Mouse (Mus musculus): ENCODE measurements around the gene Trpm8. TPM values are rescaled to one million over a fixed set of nuclear protein-coding genes. Genes with fewer than 3 reads are reported as not detected.

Trpm8 gene
- total and polyA plus RNA-seq, 3 experiments, result not detected

DNA sequence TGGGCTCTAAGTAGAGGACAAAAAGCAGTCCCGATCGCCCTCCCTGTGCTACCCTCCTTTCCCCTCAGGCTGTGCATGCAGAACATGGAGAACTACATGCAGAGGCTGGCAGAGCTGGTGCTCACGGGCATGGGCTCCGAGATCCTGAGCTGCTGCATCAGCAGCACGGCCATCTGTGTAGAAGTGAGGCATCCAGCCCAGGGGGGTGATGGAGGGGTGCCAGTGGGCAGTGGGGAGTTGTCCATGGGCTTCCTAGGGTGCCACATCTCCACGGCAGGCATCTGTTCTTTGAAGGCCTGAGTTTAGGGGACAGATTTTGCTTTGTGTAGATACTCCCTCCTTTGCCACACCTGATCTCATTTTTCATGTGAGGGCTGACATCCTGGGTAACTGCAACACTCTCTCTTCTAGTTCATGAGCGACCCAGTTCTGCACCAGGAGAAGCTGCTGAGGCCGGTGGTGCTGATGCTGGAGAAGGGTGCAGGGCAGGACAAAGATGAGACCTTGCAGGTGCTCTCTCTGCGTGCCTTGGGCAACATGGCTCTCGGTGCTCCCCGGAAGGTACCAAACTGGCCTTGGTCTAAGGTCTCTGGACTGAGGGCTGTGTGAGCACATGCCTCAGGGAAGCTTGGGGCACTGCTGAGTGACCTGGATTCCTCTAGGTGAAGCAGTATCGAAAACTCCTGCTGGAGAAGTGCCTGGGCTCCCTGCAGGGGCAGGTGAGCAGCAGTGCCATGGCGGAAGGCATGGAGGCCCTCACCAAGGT is 21.3 kb upstream of the Trpm8 start:
- peaks cover 2 to 22% of the 10 kb centered on the region in 2 experiments; a peak in 3 of 4 replicates for H3K4me1 ChIP-seq (ENCODE audit: control insufficient read depth in 1 of 2, insufficient read depth in 2 of 2)
- dilution Hi-C loops (cut with MboI; ENCODE audit: extremely low pct_ligation_motif_present, extremely low pct_unique_long_range_greater_than_20kb, low sequenced_read_pairs) (no loop called here), in situ Hi-C loops (cut with MboI; ENCODE audit: low pct_ligation_motif_present, low pct_unique_long_range_greater_than_20kb, low sequenced_read_pairs) (no loop called here)
- no peaks in the 10 kb centered on the region for H3K79me2 ChIP-seq (replicated peaks; ENCODE audit: control insufficient read depth, extremely low read depth, insufficient read depth, poor library complexity, severe bottlenecking)
- H3K9ac ChIP-seq (ENCODE audit: insufficient read depth, low read depth), result no peak overlapping the region
- peaks cover 58% of the 10 kb centered on the region for H3K9me3 ChIP-seq (replicated peaks; ENCODE audit: low read length)
- H3K36me3 ChIP-seq (replicated peaks in 1 of 2; ENCODE audit: control insufficient read depth in 1 of 2, insufficient read depth in 1 of 2, low read length in 1 of 2), result peaks cover 3 to 15% of the 10 kb centered on the region in 2 experiments
- H3K27ac ChIP-seq (ENCODE audit: insufficient read depth, low read depth), result no peak overlapping the region
- peaks cover 7% of the 10 kb centered on the region for H3K27me3 ChIP-seq (replicated peaks)
- H3K4me3 ChIP-seq (replicated peaks in 1 of 3; ENCODE audit: low read depth in 2 of 3, low read length in 2 of 3, poor library complexity in 1 of 3), result no peak overlapping the region
- no peak for DNase-seq (ENCODE audit: extremely low read depth)
- H3K4me2 ChIP-seq (ENCODE audit: insufficient read depth, low read depth, poor library complexity, severe bottlenecking), result no peak overlapping the region
- TF ChIP-seq CHD2 (IDR thresholded peaks at IDR 0.05; ENCODE audit: low read length) (no peak), SMC3 (IDR thresholded peaks at IDR 0.05; ENCODE audit: low read depth, low read length) (no peak), E2F4 (IDR thresholded peaks at IDR 0.05; ENCODE audit: insufficient replicate concordance, low read depth, low read length) (no peak), JUN (IDR thresholded peaks at IDR 0.05; ENCODE audit: insufficient read depth, low read depth, low read length) (no peak), CTCF (conservative IDR thresholded peaks at IDR 0.05 in 1 of 2, IDR thresholded peaks at IDR 0.05 in 1 of 2; ENCODE audit: low read depth in 2 of 2, low read length in 2 of 2) (no peak), USF2 (conservative IDR thresholded peaks at IDR 0.05; ENCODE audit: low read depth, low read length) (no peak)

DNA sequence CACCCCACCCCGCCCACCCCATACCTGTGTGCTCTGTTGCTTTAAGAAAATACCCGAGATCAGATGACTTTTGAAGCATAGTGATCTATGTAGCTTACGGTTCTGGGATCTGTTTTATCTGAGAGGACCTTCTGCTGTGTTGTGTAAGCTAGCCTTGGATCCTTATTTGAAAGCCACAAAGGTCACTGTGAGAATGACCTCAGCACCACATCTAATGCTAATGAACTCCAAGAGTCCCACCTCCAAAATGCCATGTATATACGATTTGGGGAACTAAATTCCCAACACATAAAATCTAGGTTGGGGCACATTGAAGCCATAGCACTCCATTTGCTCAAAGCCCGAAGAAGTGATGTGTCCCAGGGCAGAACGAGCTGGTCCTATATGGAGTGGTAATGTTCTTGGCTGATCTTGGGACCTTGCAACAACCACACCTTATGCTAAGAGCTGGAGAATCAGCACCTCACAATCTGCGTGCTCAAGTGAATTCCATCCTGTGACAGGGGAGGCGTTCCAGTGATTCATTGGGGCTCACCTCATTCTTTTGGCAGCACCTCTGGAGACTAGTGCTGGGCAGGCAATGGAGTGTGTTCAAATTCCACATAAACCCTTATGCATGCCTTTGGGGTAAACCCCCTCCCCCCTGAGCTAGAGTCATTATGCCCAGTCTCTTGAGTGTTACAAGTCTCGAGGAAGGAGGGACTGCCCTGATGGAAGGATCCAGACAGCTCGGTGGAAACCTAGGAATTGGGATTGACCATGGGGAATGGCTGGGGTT is 20.4 kb upstream of the Trpm8 start:
- peaks cover 6% of the 10 kb centered on the region for H3K27me3 ChIP-seq (replicated peaks)
- peaks cover 3 to 23% of the 10 kb centered on the region in 2 experiments for H3K36me3 ChIP-seq (replicated peaks in 1 of 2; ENCODE audit: control insufficient read depth in 1 of 2, insufficient read depth in 1 of 2, low read length in 1 of 2)
- no peak overlapping the region for H3K4me3 ChIP-seq (replicated peaks in 1 of 3; ENCODE audit: low read depth in 2 of 3, low read length in 2 of 3, poor library complexity in 1 of 3)
- no peaks in the 10 kb centered on the region for H3K79me2 ChIP-seq (replicated peaks; ENCODE audit: control insufficient read depth, extremely low read depth, insufficient read depth, poor library complexity, severe bottlenecking)
- TF ChIP-seq RAD21 (IDR thresholded peaks at IDR 0.05; ENCODE audit: low read depth, low read length), result no peak
- no peak for TF ChIP-seq MYC (IDR thresholded peaks at IDR 0.05; ENCODE audit: low read depth, low read length)
- no peak for TF ChIP-seq ZKSCAN1 (IDR thresholded peaks at IDR 0.05; ENCODE audit: borderline replicate concordance, low read depth, low read length)
- TF ChIP-seq SMC3 (IDR thresholded peaks at IDR 0.05; ENCODE audit: low read depth, low read length), result no peak
- TF ChIP-seq ZMIZ1 (IDR thresholded peaks at IDR 0.05; ENCODE audit: low read depth, low read length), result no peak
- no peak for TF ChIP-seq RCOR1 (conservative IDR thresholded peaks at IDR 0.05; ENCODE audit: low read depth, low read length)
- TF ChIP-seq MAFK (IDR thresholded peaks at IDR 0.05; ENCODE audit: insufficient replicate concordance, low read length), result no peak
- no peak overlapping the region for H3K9ac ChIP-seq (ENCODE audit: insufficient read depth, low read depth)
- H3K4me1 ChIP-seq (ENCODE audit: control insufficient read depth in 1 of 2, insufficient read depth in 2 of 2), result peaks cover 2 to 29% of the 10 kb centered on the region in 2 experiments; a peak in 3 of 4 replicates
- no peak for DNase-seq (ENCODE audit: extremely low read depth)
- in situ Hi-C loops (cut with MboI; ENCODE audit: low pct_ligation_motif_present, low pct_unique_long_range_greater_than_20kb, low sequenced_read_pairs) (no loop called here), dilution Hi-C loops (cut with MboI; ENCODE audit: extremely low pct_ligation_motif_present, extremely low pct_unique_long_range_greater_than_20kb, low sequenced_read_pairs) (no loop called here)
- H3K9me3 ChIP-seq (replicated peaks; ENCODE audit: low read length), result peaks cover 56% of the 10 kb centered on the region
- no peak overlapping the region for H3K4me2 ChIP-seq (ENCODE audit: insufficient read depth, low read depth, poor library complexity, severe bottlenecking)
- no peak overlapping the region for H3K27ac ChIP-seq (ENCODE audit: insufficient read depth, low read depth)
